Mouse (Mus musculus): ENCODE measurements at regions not wholly inside any gene's neighbourhood (a gene's known extent, or its start where the extent isn't known, plus 50 kb on each side); places are given as distances from the start of the nearest gene placed in this dataset.

DNA sequence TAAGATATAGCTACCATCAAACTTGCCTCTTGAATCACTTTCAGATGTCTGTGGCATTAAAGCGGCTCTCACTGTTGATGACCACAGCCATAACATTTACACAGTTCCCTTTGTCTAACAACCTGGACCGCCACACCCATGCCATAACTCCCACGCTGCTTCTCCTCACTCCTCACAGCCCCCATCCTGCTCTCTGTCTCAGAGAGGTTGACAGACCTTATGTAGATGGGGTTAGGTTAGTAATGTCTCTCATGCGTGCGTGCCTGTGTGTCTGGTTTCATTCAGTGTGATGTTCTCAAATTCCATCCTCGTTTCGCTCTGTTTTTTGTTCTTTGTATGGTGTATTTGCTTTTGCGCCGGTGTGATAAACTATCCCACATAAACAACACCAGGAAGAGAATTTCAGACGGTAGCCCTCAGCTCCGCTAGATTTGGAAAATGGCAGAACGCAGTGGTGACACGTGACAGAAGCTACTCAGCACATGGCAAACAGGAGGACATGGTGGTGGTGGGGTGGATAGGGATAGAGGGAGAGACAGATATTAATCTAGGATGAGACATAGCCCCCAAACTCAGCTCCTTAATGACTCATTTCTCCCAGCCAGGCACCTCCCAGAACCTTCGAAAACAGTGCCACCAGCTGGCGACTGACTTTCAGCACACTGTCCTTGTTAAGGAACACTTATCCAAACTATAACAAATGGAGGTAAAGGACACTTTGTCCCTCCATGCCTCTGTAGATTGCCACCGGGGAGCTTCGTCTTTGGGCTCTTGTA, 314.9 kb downstream of the Gm49356 start:
- TF ChIP-seq POLR2A (IDR thresholded peaks at IDR 0.05; ENCODE audit: borderline replicate concordance, extremely low read depth, insufficient read depth, insufficient read length, poor library complexity, severe bottlenecking) (no peak), CTCF (IDR thresholded peaks at IDR 0.05; ENCODE audit: borderline replicate concordance, extremely low read depth, insufficient read depth, insufficient read length) (peak; percentile 63)

Measured in brain, embryonic 14.5 days (tissue).